Mouse (Mus musculus) liver, adult 2 months (tissue): ENCODE data around the gene Dbn1.

ENCODE experiments used
- CTCF ChIP-seq: fragments of 200-500 bp; IDR thresholded peaks from 2 replicates; pipeline ENCODE4 v1.5.1; 2011; ENCODE audit warnings: low read depth, low read length, control low read depth
- POLR2A ChIP-seq: fragments of 200-500 bp; IDR thresholded peaks from 2 replicates; pipeline ENCODE4 v1.6.1; 2011; ENCODE audit warnings: low read length, control low read depth; ENCODE audit not compliant: insufficient read depth; ENCODE audit errors: extremely low read depth

GRCm38 (mm10) chr13:55487578-55488498 is at the start of gene Dbn1:
- TF ChIP-seq CTCF (no peak), POLR2A (no peak)
